Mouse (Mus musculus) liver, adult 2 months (tissue): Measurements from ENCODE around the gene Dolpp1.

Source experiments
- CTCF ChIP-seq: fragments of 200-500 bp; IDR thresholded peaks from 2 replicates; pipeline ENCODE4 v1.5.1; 2011; ENCODE audit warnings: low read depth, low read length, control low read depth
- POLR2A ChIP-seq: fragments of 200-500 bp; IDR thresholded peaks from 2 replicates; pipeline ENCODE4 v1.6.1; 2011; ENCODE audit warnings: low read length, control low read depth; ENCODE audit not compliant: insufficient read depth; ENCODE audit errors: extremely low read depth

DNA sequence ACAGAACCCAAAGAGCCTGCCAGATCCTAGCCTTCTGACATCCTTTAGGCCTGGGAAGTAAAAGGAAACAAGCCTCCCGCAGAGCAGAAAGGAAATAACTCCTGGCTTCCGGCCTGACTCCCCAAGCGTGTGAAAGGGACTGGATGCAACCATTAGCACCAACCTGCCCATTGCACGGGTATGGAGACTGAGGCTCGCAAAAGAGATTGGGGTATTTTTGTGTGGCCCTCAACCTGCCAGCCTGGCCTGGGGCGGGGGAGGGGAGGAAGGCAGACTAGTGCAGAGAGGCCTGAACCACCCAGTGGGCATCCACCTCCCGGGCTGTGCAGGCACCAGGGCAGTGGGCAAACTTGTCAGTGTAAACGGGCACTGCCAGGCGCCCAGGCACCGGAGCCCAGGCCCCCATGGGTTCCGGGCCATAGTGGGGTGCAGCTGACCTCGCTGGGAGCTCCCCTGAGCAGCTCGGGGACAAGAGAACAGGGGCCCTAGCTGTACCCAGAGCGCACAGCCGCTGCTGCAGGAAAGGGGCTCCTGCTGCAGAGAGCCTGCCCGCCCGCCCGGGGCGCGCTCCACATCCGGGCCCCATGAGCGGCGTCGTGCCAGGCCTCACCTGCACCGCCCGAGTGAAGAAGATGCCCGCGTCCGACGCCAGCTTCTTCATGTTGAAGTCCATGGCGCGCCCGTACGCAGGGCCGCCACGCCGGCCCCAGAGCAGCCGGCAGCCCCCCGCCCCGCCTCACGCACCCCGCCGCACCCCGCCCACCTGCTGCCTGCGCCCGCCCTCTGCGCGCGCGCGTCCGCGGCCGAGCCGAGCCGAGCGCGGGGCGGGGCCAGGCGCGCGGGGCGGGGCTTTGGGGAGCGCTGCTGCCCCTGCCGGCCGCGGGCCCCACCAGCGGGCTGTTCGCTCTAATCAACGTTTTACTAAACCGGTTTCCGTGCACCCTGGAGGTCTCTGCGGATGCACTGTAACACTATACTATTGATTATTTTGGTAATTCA is 33.2 kb upstream of the Dolpp1 start, which contains the start of gene Sh3glb2:
- TF ChIP-seq CTCF, result peak; percentile 64
- TF ChIP-seq POLR2A, result 0 out of 2 replicates have a peak, but pooled peaks have one; percentile 28
